Mouse (Mus musculus): Measurements from ENCODE around the gene Usp5.

DNA sequence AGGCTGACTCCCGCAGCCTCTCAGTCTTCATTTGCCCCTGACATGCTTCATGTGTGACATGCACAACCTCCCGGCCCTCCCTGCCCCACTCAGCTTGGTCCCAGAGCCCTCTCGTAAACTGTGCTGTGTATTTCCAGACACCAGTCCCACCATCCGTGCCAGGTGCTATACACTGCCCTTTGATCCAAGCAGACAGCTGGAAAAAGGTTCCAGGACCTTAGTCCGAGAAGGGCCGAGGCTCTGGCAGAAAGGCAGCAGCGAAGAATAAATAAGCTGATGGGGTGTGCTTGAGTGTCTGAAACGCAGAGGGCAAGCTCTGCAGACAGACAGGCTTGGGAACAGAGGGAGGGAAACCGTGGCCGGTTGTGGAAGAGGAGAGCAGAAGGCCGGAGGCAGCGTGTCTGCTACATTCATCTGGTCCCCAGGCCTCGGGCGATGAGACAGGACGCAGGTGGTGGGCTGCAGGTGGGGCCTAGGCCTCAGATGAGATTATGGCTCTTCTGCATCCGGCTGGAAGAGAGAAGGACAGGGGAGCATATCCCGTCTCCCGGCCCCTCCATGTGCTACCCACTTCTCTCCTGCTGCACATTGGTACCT lies 36.6 kb upstream of the Usp5 start:
- TF ChIP-seq CTCF (IDR thresholded peaks at IDR 0.05; ENCODE audit: low read depth, low read length) (no peak), EP300 (IDR thresholded peaks at IDR 0.05; ENCODE audit: insufficient read depth, low read depth, low read length) (no peak), POLR2A (IDR thresholded peaks at IDR 0.05; ENCODE audit: insufficient read depth, low read length) (no peak)
